Mouse (Mus musculus): ENCODE measurements around the gene Stk4.

The Stk4 gene

DNA sequence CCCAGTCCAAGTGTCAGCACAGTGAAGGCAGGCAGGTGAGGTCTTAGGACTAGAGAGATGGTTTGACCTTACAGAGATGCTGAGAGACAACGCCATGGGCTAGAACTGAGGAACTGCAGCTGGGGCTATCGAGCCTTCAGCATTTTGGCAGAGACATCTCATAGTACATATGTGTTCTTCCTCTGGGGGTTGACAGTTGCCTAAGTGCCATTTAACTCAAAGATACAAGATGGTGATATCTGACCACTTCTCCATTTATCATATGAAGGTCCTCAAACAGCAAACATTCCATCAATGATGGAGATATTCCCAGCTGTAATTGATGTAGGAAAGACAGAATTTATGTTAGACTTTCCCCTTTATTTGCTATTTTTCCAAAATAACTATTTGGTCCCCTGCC is 57.2 kb downstream of the Stk4 start:
- no peak for DNase-seq (ENCODE audit: low read depth, low spot score)

DNA sequence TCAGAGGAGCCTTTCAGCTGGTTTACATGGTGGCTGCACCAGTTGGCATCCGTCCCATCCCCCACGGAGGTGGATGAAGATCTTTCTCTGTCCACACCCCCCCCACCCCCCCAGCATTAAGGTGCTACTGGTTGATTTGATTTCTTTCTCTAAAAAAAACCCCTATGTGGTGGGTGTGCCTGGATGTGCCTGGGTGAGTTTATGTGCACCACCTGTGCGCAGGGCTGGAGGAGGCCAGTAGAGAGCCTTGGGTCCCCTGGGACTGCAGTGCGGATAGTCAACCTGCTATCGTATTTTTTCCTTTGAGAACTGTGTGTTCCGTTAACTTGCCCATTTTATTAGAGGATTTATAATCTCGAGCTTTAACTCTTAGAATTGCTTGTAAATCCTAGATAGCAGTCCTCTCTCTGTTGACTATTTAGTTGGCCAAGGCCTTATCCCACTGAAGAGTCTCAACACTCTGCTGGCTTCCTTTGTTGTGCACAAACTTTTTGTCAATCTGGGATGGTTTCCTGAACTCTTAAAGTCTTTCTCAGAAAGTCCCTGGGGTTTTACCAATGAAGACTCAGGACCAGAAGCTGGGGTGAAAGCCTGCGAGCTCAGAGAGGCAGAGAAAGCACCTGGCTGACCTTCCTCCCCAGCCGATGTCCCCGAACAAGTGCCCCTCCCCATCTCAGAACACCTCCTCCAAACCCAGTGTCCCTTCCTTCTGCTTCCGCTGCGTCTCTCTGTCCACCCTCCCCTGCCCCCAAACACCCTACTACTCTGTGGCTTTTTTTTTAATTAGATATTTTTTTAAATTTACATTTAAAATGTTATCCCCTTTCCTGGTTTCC is 58.7 kb downstream of the Stk4 start:
- DNase-seq (ENCODE audit: low read depth, low spot score) = no peak

DNA sequence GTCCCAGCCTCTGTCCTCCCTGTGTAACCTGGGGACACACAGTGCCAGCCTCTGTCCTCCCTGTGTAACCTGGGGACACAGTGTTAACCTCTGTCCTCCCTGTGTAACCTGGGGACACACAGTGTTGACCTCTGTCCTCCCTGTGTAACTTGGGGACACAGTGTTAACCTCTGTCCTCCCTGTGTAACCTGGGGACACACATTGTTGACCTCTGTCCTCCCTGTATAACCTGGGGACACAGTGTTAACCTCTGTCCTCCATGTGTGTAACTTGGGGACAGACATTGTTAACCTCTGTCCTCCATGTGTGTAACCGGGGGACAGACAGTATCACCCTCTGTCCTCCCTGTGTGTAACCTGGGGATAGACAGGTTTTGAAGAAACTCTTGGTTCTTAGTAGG is 61.5 kb downstream of the Stk4 start:
- DNase-seq (ENCODE audit: low read depth, low spot score) = no peak

DNA sequence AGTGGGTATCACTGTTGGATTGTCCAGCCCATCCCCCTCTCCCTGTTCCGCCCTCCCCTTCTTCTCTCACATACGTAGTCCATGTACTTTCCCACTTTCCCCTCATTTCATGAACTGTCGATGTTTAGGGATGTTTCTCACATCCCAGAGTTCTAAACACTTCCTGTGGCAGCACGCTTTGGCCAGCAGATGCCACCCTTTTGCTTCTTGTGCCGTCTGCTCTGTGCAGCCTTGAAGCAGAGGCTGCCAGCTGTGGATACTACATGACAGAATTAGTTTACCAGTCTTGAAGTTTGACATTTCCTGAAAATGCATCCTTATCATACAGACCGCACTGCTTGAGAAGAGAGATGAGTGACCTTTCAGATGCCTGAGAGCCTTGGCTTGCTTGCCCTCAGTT is 64.4 kb downstream of the Stk4 start:
- DNase-seq (ENCODE audit: low read depth, low spot score) = no peak

- DNase-seq (ENCODE audit: low read depth, low spot score) = no peak
Measured at GRCm38 (mm10) chr2:164135367-164135766, 65.2 kb downstream of the Stk4 start.

GRCm38 (mm10) chr2:164136393-164136792 is 66.3 kb downstream of the Stk4 start:
- DNase-seq (ENCODE audit: low read depth, low spot score) = no peak

GRCm38 (mm10) chr2:164137754-164138153 is 67.6 kb downstream of the Stk4 start:
- no peak for DNase-seq (ENCODE audit: low read depth, low spot score)

GRCm38 (mm10) chr2:164142021-164142420 is 71.9 kb downstream of the Stk4 start:
- DNase-seq (ENCODE audit: low read depth, low spot score) = peak; percentile 25

DNA sequence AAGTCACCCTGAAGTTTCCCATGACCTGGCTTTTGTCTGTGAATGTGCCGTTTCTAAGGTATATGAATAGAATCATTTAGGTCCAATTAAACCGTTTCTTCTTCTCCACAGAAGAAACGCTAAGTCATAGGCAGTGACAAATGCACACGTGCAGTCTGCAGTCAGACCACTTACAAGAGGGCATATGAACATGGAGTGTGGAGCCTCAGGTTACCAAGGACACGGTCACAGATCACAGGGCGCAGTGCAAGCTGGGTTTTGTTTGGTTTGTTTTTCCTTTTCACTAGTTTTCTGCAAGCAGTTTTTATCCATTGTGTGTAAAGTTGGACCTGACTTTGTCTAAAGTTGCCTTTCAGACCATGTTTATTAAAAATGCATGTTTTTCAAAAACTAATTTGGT is 73.9 kb downstream of the Stk4 start:
- no peak for DNase-seq (ENCODE audit: low read depth, low spot score)

DNA sequence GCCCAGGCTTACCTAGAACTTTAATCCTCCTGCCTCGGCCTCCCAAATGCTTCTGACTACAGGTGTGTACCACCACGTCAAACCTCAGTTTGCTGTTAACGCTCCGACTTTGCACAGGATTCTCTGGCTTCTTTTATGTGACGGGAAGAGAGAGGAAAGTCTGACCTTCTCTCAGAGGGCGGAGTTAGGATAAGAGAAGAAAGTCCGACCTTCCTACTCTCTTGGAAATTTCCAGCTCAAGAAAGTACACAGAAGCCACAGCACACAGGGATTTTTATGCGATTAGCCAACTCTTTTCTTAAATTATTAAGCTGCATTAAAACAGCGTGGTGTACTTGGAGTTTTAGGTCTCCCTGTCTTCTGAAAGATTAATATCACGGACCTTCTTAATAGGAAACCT is 74.4 kb downstream of the Stk4 start:
- no peak for DNase-seq (ENCODE audit: low read depth, low spot score)

DNA sequence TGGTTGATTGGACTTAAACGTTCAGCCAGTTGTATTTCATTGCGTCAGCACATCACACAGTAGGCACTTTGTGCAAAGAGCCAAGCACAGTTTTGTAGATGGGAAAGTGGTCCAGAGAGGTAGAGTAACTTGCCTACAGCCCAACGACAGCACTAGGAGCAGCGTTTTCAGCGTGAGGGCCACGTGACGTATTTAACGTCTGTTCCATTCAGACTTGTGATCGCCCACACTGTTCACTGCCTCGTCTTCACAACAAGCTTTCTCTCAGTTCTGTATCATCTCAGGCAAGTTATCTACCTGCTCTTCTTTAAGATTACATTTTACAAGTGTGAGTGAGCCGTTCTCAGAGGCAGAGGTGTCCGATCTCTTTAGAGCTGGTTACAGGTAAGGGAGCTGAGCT is 76.4 kb downstream of the Stk4 start:
- no peak for DNase-seq (ENCODE audit: low read depth, low spot score)

GRCm38 (mm10) chr2:164150086-164150760 is 80.1 kb downstream of the Stk4 start:
- DNase-seq (ENCODE audit: low read depth, low spot score) = peak; percentile 21

GRCm38 (mm10) chr2:164152341-164152740 is 82.2 kb downstream of the Stk4 start:
- no peak for DNase-seq (ENCODE audit: low read depth, low spot score)

GRCm38 (mm10) chr2:164154007-164154406 is 83.9 kb downstream of the Stk4 start:
- DNase-seq (ENCODE audit: low read depth, low spot score) = no peak

DNA sequence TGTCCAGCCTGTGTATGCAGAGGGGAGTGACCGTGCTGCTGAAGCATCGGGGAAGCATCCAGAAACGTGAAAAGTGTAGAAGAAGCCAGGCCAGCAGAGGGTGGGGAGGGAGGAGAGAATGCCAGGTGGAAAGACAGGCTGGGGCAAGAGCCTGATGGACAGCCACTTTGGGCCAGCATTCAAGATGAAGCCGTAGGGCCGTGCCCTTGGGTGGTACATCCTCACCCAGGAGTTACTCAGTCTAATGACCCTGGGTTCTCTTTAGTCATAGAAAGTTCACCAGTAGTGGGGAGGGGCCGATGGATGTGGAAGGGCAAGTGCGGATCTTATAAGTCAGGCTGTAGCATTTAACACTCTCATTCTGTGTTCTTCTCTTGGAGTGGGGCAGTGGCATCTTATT is 86.0 kb downstream of the Stk4 start:
- no peak for DNase-seq (ENCODE audit: low read depth, low spot score)

DNA sequence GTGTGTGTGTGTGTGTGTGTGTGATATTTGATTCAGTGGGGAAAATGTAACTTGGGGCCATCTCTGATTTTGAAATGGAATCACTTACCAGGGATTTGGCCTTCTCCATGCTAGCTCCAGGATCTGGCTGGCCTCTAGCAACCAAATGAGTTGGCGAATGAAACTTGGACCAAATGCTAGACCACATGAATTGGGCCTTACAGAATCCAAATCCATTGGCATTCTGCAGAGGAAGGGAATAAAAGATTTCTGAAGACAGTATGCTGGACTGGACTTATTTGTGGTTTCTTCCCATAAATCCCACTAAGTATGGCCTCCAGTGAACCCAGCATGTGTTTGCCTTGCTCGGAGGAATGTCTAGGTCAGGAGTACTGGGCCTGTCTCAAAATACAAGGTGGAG is 88.7 kb downstream of the Stk4 start:
- DNase-seq (ENCODE audit: low read depth, low spot score) = peak; percentile 66

GRCm38 (mm10) chr2:164161515-164162055 is 91.5 kb downstream of the Stk4 start:
- DNase-seq (ENCODE audit: low read depth, low spot score) = peak; percentile 29

DNA sequence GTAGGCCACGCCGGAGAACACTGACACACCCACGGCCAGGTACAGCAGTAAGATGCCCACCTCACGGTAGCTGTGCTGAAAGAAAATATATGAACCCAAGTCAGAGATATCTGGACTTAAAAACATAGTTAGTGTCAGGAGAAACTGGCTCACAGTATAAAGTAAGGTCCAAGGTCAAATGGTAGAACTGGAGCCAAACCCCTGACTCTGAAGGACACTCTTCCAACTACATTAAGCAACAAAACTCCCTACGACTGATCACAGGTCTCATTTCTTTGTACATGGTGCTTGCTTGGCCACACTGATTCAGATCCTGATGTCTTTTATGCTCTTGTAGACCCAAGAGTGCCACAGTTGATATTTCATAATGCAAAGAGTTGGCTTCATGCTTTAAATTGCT is 94.8 kb downstream of the Stk4 start:
- DNase-seq (ENCODE audit: low read depth, low spot score) = no peak

DNA sequence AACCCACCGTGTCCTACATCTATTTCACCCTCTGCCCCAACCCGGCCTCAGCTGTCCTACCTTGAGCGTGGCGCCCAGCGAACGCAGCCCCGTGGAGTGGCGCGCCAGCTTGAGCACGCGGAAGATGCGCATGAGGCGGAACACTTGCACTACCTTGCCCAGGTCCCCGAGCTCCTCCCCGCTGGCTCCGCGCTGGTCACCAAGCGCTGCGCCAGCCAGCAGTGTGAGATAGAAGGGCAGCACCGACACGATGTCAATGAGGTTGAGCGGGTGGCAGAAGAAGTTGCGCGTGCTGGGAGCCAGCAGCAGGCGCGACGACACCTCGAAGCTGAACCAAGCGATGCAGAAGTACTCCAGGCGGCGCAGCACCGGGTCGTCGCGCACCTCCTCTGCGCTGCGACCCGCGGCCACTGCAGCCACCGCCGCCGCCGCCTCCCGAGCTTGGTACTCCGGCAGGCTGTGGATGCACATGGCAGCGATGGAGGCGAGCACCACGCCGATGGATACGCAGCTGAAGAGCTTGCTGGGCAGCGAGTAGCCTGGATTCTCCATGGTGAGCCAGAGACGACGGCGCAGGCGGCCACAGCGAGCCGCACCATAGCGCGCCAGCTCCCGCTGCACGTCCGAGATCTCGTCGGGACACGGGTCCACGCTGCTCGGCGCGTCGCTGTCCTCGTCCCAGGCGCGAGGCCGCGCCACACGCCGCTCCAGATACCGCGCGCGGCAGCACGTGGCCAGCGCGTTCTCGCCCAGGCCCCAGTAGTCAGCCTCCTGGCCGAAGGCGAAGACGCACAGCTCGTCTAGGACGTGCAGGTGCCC is 97.8 kb downstream of the Stk4 start:
- no peak for DNase-seq (ENCODE audit: low read depth, low spot score)

DNA sequence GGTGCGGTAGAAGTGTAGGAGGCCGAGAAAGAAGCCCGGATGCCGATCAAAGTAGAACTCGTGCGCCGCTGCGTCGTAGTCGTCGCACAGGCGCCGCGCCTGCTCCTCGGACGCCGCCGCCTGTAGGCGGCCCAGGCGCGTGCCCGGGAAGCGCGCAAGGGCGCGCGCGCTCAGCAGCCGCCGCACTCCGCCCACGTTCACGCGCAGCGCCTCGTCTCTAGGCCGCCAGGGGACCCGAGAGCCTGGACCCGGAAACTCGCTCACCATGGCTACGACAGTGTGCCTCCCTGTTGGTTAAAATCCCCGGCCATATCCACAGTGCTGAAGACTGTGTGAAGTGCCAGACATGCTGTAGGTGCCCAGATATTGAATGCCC is 98.4 kb downstream of the Stk4 start:
- DNase-seq (ENCODE audit: low read depth, low spot score) = no peak

- no peak for DNase-seq (ENCODE audit: low read depth, low spot score)
Measured at GRCm38 (mm10) chr2:164170326-164170725, 100.2 kb downstream of the Stk4 start.

- no peak for DNase-seq (ENCODE audit: low read depth, low spot score)
Measured at GRCm38 (mm10) chr2:164170902-164171301, 100.8 kb downstream of the Stk4 start, which contains the start of gene Kcns1. Gene Kcns1, minus strand, starts transcription at chr2:164171113.
